Comparison of ENCODE assay signal across 8 mouse cellular contexts in the genomic region with DNA sequence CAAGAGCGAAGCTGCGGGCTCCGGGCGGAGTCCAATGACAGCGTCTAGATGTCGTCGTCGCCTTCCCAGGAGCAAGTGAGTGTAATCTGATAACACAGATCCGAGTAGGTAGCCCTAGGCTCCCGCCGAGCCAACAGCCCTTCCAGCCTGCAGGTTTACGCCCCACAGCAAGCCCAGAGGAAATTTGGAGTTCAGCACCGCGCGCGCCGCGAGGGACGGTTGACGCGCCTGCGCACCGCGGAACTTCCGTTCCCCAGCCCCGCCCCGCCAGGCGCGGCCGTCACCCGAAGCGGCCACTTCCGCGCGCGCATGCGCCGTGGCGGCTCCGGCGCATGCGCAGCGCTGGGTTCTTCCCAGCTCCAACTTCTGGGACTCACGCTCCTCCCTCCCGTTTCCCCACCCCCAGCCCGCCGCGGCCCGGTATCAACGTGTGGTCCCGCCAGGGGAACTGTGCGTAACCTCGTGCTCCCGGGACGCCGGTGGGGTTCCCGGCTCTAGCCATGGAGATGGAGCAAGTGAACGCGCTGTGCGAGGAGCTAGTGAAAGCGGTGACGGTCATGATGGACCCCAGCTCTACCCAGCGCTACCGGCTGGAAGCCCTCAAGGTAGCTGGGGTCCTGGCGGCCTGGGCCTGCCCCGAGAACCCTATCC. TPM values are rescaled to one million over a fixed set of nuclear protein-coding genes. Genes with fewer than 3 reads are reported as not detected.
DNase-seq lines count a peak whose midpoint lies in the region; ATAC-seq and TF ChIP-seq lines count a peak whose summit lies in the region.

TSS of gene Polh (minus strand) at position 225 of the 651 bp plus-strand sequence.
TSS of gene Xpo5 (plus strand) at position 362 of the 651 bp plus-strand sequence.

- intact Hi-C loops in heart, postnatal 14 days (cut with DNase I), result no loop called here

- peak; percentile 97 for DNase-seq in forebrain, embryonic 14.5 days (ENCODE audit: low spot score)
- DNase-seq in heart, postnatal 14 days, result peak; percentile 96
- peak; percentile 91 for DNase-seq in layer of hippocampus, adult 11-12 months (ENCODE audit: low spot score)
- peak; percentile 92 to 94 for DNase-seq in lung, adult 18-20 months
- DNase-seq in testis, postnatal 14 days (ENCODE audit: low spot score), result peak; percentile 92

- H3K9ac ChIP-seq in ES-Bruce4 (ENCODE audit: low read depth, poor library complexity, severe bottlenecking), result peak within 1 kb of the TSS; percentile 94
- peak within 1 kb of the TSS; percentile 88 for H3K9ac ChIP-seq in forebrain, embryonic 14.5 days (ENCODE audit: low read length)
- H3K9ac ChIP-seq in neural tube, embryonic 15.5 days (replicated peaks), result peak within 1 kb of the TSS; percentile 90

- peak; percentile 84 for ATAC-seq in cerebellum, adult (ENCODE audit: insufficient number of reproducible peaks, low FRiP score, low TSS enrichment)
- ATAC-seq in forebrain, embryonic 14.5 days, result peak; percentile 96
- peak; percentile 97 for ATAC-seq in neural tube, embryonic 15.5 days (ENCODE audit: low FRiP score)

- H3K36me3 ChIP-seq in ES-Bruce4 (ENCODE audit: control insufficient read depth, insufficient read depth, low read length, poor library complexity, severe bottlenecking), result peaks cover 38% of the 10 kb centered on the region
- peaks cover 34% of the 10 kb centered on the region for H3K36me3 ChIP-seq in forebrain, embryonic 14.5 days (ENCODE audit: control insufficient read depth, insufficient read depth, low read length)
- H3K36me3 ChIP-seq in neural tube, embryonic 15.5 days, result peaks cover 36% of the 10 kb centered on the region

- no peaks in the 10 kb centered on the region for H3K27me3 ChIP-seq in ES-Bruce4 (ENCODE audit: control insufficient read depth, insufficient read depth, low read length, poor library complexity, severe bottlenecking)
- H3K27me3 ChIP-seq in forebrain, embryonic 14.5 days (replicated peaks; ENCODE audit: control insufficient read depth, insufficient read depth, low read length), result no peaks in the 10 kb centered on the region
- H3K27me3 ChIP-seq in neural tube, embryonic 15.5 days (replicated peaks), result no peaks in the 10 kb centered on the region

- peak; percentile 73 for TF ChIP-seq EP300 in ES-Bruce4 (IDR thresholded peaks at IDR 0.05; ENCODE audit: insufficient read depth, low read depth, low read length)

- peak within 1 kb of the TSS; percentile 47 for H3K27ac ChIP-seq in ES-Bruce4 (ENCODE audit: insufficient read depth, low read length)
- peak within 1 kb of the TSS; percentile 86 for H3K27ac ChIP-seq in forebrain, embryonic 14.5 days (ENCODE audit: low read depth, low read length)
- H3K27ac ChIP-seq in neural tube, embryonic 15.5 days (replicated peaks), result peak within 1 kb of the TSS; percentile 82

- under 1% methylated on average over 65 of the region's 66 CpGs for WGBS in forebrain, embryonic 14.5 days
- whole genome bisulfite sequencing in neural tube, embryonic 15.5 days, result under 1% methylated on average over 66 of the region's 66 CpGs

- peak within 1 kb of the TSS; percentile 83 for H3K4me2 ChIP-seq in forebrain, embryonic 14.5 days (ENCODE audit: low read length)
- peak within 1 kb of the TSS; percentile 88 for H3K4me2 ChIP-seq in neural tube, embryonic 15.5 days

- H3K9me3 ChIP-seq in ES-Bruce4 (replicated peaks; ENCODE audit: control insufficient read depth, insufficient read depth, low read length, poor library complexity, severe bottlenecking), result no peaks in the 10 kb centered on the region
- H3K9me3 ChIP-seq in forebrain, embryonic 14.5 days (replicated peaks; ENCODE audit: control insufficient read depth, low read length), result no peaks in the 10 kb centered on the region
- no peaks in the 10 kb centered on the region for H3K9me3 ChIP-seq in neural tube, embryonic 15.5 days (replicated peaks)

- TF ChIP-seq POLR2A in ES-Bruce4 (IDR thresholded peaks at IDR 0.05; ENCODE audit: insufficient read depth, low read length), result peak; percentile 44

- peak within 1 kb of the TSS; percentile 94 for H3K4me3 ChIP-seq in ES-Bruce4 (ENCODE audit: low read depth, low read length)
- H3K4me3 ChIP-seq in forebrain, embryonic 14.5 days (ENCODE audit: low read depth, low read length), result peak within 1 kb of the TSS; percentile 82
- peak within 1 kb of the TSS; percentile 87 for H3K4me3 ChIP-seq in neural tube, embryonic 15.5 days (replicated peaks)

- no peaks in the 10 kb centered on the region for H3K4me1 ChIP-seq in ES-Bruce4 (ENCODE audit: control insufficient read depth, insufficient read depth, low read length)
- H3K4me1 ChIP-seq in forebrain, embryonic 14.5 days (ENCODE audit: control insufficient read depth, insufficient read depth, low read length), result peaks cover 14% of the 10 kb centered on the region
- H3K4me1 ChIP-seq in neural tube, embryonic 15.5 days, result peaks cover 37% of the 10 kb centered on the region

- TF ChIP-seq CTCF in ES-Bruce4 (IDR thresholded peaks at IDR 0.05; ENCODE audit: low read depth, low read length), result no peak

RNA-seq across cellular contexts. Expression of gene Polh, which starts in this region (rescaled TPM):
- polyA plus RNA-seq in ES-Bruce4 (2011; ENCODE audit: insufficient read depth, insufficient read length, low read depth, missing spikeins), result 28.1 and 30.1 TPM in 2 replicates
- polyA plus RNA-seq in forebrain, embryonic 14.5 days (2014; fragmentation: Nextera tagmentation; extraction: Ambion mirVana), result 4.5 and 6.3 TPM in 2 replicates
- total RNA-seq in heart, postnatal 14 days (2021), result 10 to 100 TPM in 1 of 2 experiments, 1 to 10 TPM in 1; 9.7 to 10.6 TPM
- 7.9 and 8.8 TPM in 2 replicates for polyA plus RNA-seq in neural tube, embryonic 15.5 days (2015; fragmentation: Nextera tagmentation; extraction: Ambion mirVana)

RNA-seq across cellular contexts. Expression of gene Xpo5, which starts in this region (rescaled TPM):
- 77.8 and 79.1 TPM in 2 replicates for polyA plus RNA-seq in ES-Bruce4 (2011; ENCODE audit: insufficient read depth, insufficient read length, low read depth, missing spikeins)
- 50.5 and 50.9 TPM in 2 replicates for polyA plus RNA-seq in forebrain, embryonic 14.5 days (2014; fragmentation: Nextera tagmentation; extraction: Ambion mirVana)
- total RNA-seq in heart, postnatal 14 days (2021), result 10 to 100 TPM; 18.7 to 20.6 TPM
- 29.9 and 31.0 TPM in 2 replicates for polyA plus RNA-seq in neural tube, embryonic 15.5 days (2015; fragmentation: Nextera tagmentation; extraction: Ambion mirVana)

Comparison
In these comparisons a context has a peak if more than half of its experiments do, and no peak if none do; other contexts are left out.
1. Peak in every context shown above with its lines: DNase-seq, ATAC-seq, H3K4me3 ChIP-seq and H3K27ac ChIP-seq.